Mouse (Mus musculus) left cerebral cortex, postnatal 14 days (tissue): Measurements from ENCODE around the gene Gpr152. TPM values are rescaled to one million over a fixed set of nuclear protein-coding genes. Genes with fewer than 3 reads are reported as not detected.

Experiments used
- DNase-seq, 2 experiments: peaks; one replicate each; pipeline ENCODE4 v3.0.0; 2021 to 2022; ENCODE audit warnings: low spot score in 2 of 2, mixed read lengths in 1 of 2
- intact Hi-C: fragments of 180-260 bp; cut with DNase I; formaldehyde crosslinking; loops from one replicate; pipeline ENCODE4 v1.15.1; 2025
- total RNA-seq, 2 experiments: library from RNA; stranded (reverse); gene quantifications; 2 replicates each; pipeline ENCODE4 v1.2.3; 2021

Gpr152 gene
- total RNA-seq, 2 experiments from 2014 or later, result not detected

GRCm38 (mm10) chr19:4147022-4147405 lies 7.4 kb downstream of the Gpr152 start:
- intact Hi-C loops, result no loop called here
- DNase-seq, result no peak

- intact Hi-C loops, result no loop called here
- no peak for DNase-seq
Observed at GRCm38 (mm10) chr19:4147782-4148490, 8.3 kb downstream of the Gpr152 start.

GRCm38 (mm10) chr19:4148491-4148806 lies 8.9 kb downstream of the Gpr152 start, which contains the start of gene Coro1b:
Coro1b (plus strand) TSS chr19:4148619.
- DNase-seq, result peak; percentile 94 to 95
- intact Hi-C loops, result no loop called here

GRCm38 (mm10) chr19:4148819-4149218 lies 9.2 kb downstream of the Gpr152 start:
- intact Hi-C loops, result no loop called here
- no peak for DNase-seq

- intact Hi-C loops, result no loop called here
- no peak for DNase-seq
Observed at GRCm38 (mm10) chr19:4149283-4149682, 9.7 kb downstream of the Gpr152 start.

- intact Hi-C loops, result no loop called here
- no peak for DNase-seq
Observed at GRCm38 (mm10) chr19:4149764-4150461, 10.3 kb downstream of the Gpr152 start.

GRCm38 (mm10) chr19:4150567-4151487 lies 11.2 kb downstream of the Gpr152 start:
- no peak for DNase-seq
- intact Hi-C loops, result no loop called here

GRCm38 (mm10) chr19:4151488-4151860 lies 11.9 kb downstream of the Gpr152 start:
- intact Hi-C loops, result no loop called here
- no peak for DNase-seq

- no peak for DNase-seq
- intact Hi-C loops, result no loop called here
Observed at GRCm38 (mm10) chr19:4151898-4152297, 12.3 kb downstream of the Gpr152 start.

- DNase-seq, result no peak
- intact Hi-C loops, result no loop called here
Observed at GRCm38 (mm10) chr19:4152445-4153231, 13.1 kb downstream of the Gpr152 start.

GRCm38 (mm10) chr19:4153232-4153654 lies 13.7 kb downstream of the Gpr152 start, which contains the start of gene Ptprcap:
Ptprcap (plus strand) TSS chr19:4153604.
- intact Hi-C loops, result no loop called here
- DNase-seq, result no peak

- intact Hi-C loops, result no loop called here
Observed at GRCm38 (mm10) chr19:4154437-4155222, 15.0 kb downstream of the Gpr152 start.

GRCm38 (mm10) chr19:4155223-4156072 lies 15.9 kb downstream of the Gpr152 start:
- intact Hi-C loops, result no loop called here
- no peak for DNase-seq

More at GRCm38 (mm10) chr19:4154437-4155222, 15.0 kb downstream of the Gpr152 start:
- no peak for DNase-seq

GRCm38 (mm10) chr19:4156073-4156579 lies 16.5 kb downstream of the Gpr152 start:
- intact Hi-C loops, result no loop called here
- DNase-seq, result no peak

- intact Hi-C loops, result no loop called here
- DNase-seq, result no peak
Observed at GRCm38 (mm10) chr19:4156771-4157170, 17.2 kb downstream of the Gpr152 start.

GRCm38 (mm10) chr19:4159049-4159448 lies 19.5 kb downstream of the Gpr152 start:
- intact Hi-C loops, result no loop called here
- DNase-seq, result no peak
